Mouse (Mus musculus) left cerebral cortex, postnatal 36 days (tissue): ENCODE data around the gene BC030499. TPM values are rescaled to one million over a fixed set of nuclear protein-coding genes. Genes with fewer than 3 reads are reported as not detected.

Experiments
- DNase-seq, 2 experiments: peaks; one replicate each; pipeline ENCODE4 v3.0.0; 2021 to 2022; ENCODE audit warnings: low spot score in 2 of 2, mixed read lengths in 1 of 2
- intact Hi-C: fragments of 180-260 bp; cut with DNase I; formaldehyde crosslinking; loops from one replicate; pipeline ENCODE4 v1.15.1; 2025
- total RNA-seq, 2 experiments: library from RNA; stranded (reverse); gene quantifications; 2 replicates each; pipeline ENCODE4 v1.2.3; 2021

Gene BC030499
- total RNA-seq, 2 experiments from 2014 or later = 11.3 to 25.5 TPM

- no peak for DNase-seq
- intact Hi-C loops = no loop called here
Observed at GRCm38 (mm10) chr11:78300917-78301316, 10.3 kb downstream of the BC030499 start.

- peak; percentile 92 for DNase-seq
Observed at GRCm38 (mm10) chr11:78301357-78302084, 10.9 kb downstream of the BC030499 start, which contains the start of gene Spag5. Spag5 (plus strand) TSS chr11:78301529.

GRCm38 (mm10) chr11:78305272-78305671 is 14.6 kb downstream of the BC030499 start:
- intact Hi-C loops = no loop called here

More at GRCm38 (mm10) chr11:78301357-78302084, 10.9 kb downstream of the BC030499 start, which contains the start of gene Spag5:
- intact Hi-C loops = no loop called here

GRCm38 (mm10) chr11:78310861-78311511 is 20.3 kb downstream of the BC030499 start:
- intact Hi-C loops = no loop called here
- no peak for DNase-seq

More at GRCm38 (mm10) chr11:78305272-78305671, 14.6 kb downstream of the BC030499 start:
- DNase-seq = no peak

GRCm38 (mm10) chr11:78313662-78314061 is 23.0 kb downstream of the BC030499 start:
- intact Hi-C loops = no loop called here
- DNase-seq = no peak

GRCm38 (mm10) chr11:78318411-78318810 is 27.8 kb downstream of the BC030499 start:
- intact Hi-C loops = no loop called here

GRCm38 (mm10) chr11:78322076-78322831 is 31.6 kb downstream of the BC030499 start:
- DNase-seq = no peak
- intact Hi-C loops = no loop called here

More at GRCm38 (mm10) chr11:78318411-78318810, 27.8 kb downstream of the BC030499 start:
- DNase-seq = no peak

- DNase-seq = peak; percentile 69 to 78
- intact Hi-C loops = no loop called here
Observed at GRCm38 (mm10) chr11:78322860-78323259, 32.2 kb downstream of the BC030499 start, which contains the start of gene Aldoc. Aldoc (plus strand) TSS chr11:78322968.

GRCm38 (mm10) chr11:78324000-78324785 is 33.6 kb downstream of the BC030499 start:
- intact Hi-C loops = no loop called here

GRCm38 (mm10) chr11:78324965-78325364 is 34.3 kb downstream of the BC030499 start:
- intact Hi-C loops = loop anchor here (5.0 kb wide), 1 partner anchor 63 kb away; the partner anchor contains the start of gene 2610507B11Rik
- no peak for DNase-seq

More at GRCm38 (mm10) chr11:78324000-78324785, 33.6 kb downstream of the BC030499 start:
- no peak for DNase-seq

GRCm38 (mm10) chr11:78327215-78327614 is 36.6 kb downstream of the BC030499 start:
- intact Hi-C loops = loop anchor here (5.0 kb wide), 1 partner anchor 65 kb away; the partner anchor contains the start of gene 2610507B11Rik

GRCm38 (mm10) chr11:78327634-78328511 is 37.2 kb downstream of the BC030499 start, which contains the start of gene Pigs:
Pigs (plus strand) TSS chr11:78328415.
- intact Hi-C loops = loop anchor here (5.0 kb wide), 1 partner anchor 66 kb away; the partner anchor contains the start of gene 2610507B11Rik
- peak; percentile 93 to 95 for DNase-seq

More at GRCm38 (mm10) chr11:78327215-78327614, 36.6 kb downstream of the BC030499 start:
- no peak for DNase-seq

- intact Hi-C loops = loop anchor here (5.0 kb wide), 1 partner anchor 66 kb away; the partner anchor contains the start of gene 2610507B11Rik
- no peak for DNase-seq
Observed at GRCm38 (mm10) chr11:78328512-78329056, 37.9 kb downstream of the BC030499 start.

GRCm38 (mm10) chr11:78332676-78333075 is 42.0 kb downstream of the BC030499 start:
- intact Hi-C loops = no loop called here
- no peak for DNase-seq

- no peak for DNase-seq
- intact Hi-C loops = no loop called here
Observed at GRCm38 (mm10) chr11:78333992-78334391, 43.4 kb downstream of the BC030499 start.

- DNase-seq = no peak
- intact Hi-C loops = loop anchor here (5.0 kb wide), 1 partner anchor 50 kb away; no protein-coding TSS in a partner anchor
Observed at GRCm38 (mm10) chr11:78337040-78337439, 46.4 kb downstream of the BC030499 start.

- intact Hi-C loops = loop anchor here (5.0 kb wide), 1 partner anchor 69 kb away; no protein-coding TSS in a partner anchor
Observed at GRCm38 (mm10) chr11:78341702-78342101, 51.1 kb downstream of the BC030499 start.

More at GRCm38 (mm10) chr11:78341702-78342101, 51.1 kb downstream of the BC030499 start:
- no peak for DNase-seq
